ENCODE assay signal across 9 mouse cellular contexts in the genomic region with DNA sequence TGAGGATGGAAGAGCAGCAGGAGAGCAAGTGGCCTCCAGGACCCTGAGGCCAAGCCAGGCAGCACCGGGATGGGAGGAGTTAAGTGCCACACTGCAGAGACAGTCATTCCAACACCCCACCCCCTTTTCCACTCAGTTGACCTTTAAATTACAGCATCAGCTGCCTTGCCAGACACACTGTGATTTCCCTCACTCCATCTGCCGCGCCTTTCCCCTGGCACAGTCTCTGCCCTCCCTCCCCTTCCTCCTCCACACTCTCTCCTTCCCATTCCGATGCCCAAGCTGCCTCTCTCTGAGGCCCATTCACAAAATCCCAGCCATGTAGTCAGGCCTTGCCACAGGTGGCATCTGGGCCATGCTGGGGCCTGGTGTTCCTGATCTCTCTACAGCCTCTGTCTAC.
A peak's percentile ranks its signal among the peaks of the same experiment; 100 is the strongest.
DNase-seq lines count a peak whose midpoint lies in the region; ATAC-seq lines count a peak whose summit lies in the region.
"Had no signal": no experiment of that assay in that cellular context is flagged by ENCODE, and none has a peak within 500 bp of the region (broad histone marks: within the 10 kb centered on the region; RNA-seq: fewer than 3 reads in every experiment).

No protein-coding gene starts in this region.

- no peak overlapping the region for H3K9ac ChIP-seq in kidney, embryonic 14.5 days (ENCODE audit: low read depth, low read length)
- no peak overlapping the region for H3K9ac ChIP-seq in heart, embryonic 12.5 days

- H3K27ac ChIP-seq in kidney, embryonic 14.5 days (ENCODE audit: low read depth, low read length) = no peak overlapping the region
- no peak overlapping the region for H3K27ac ChIP-seq in heart, embryonic 12.5 days (ENCODE audit: poor library complexity, severe bottlenecking)

- no peaks in the 10 kb centered on the region for H3K9me3 ChIP-seq in kidney, embryonic 14.5 days (ENCODE audit: control insufficient read depth, low read length)
- H3K9me3 ChIP-seq in heart, embryonic 12.5 days (replicated peaks) = no peaks in the 10 kb centered on the region

- intact Hi-C loops in left cerebral cortex, postnatal 36 days (cut with DNase I) = no loop called here

- no peak for ATAC-seq in kidney, embryonic 14.5 days (ENCODE audit: low FRiP score, low TSS enrichment)
- ATAC-seq in heart, embryonic 12.5 days (ENCODE audit: insufficient number of reproducible peaks, low FRiP score) = peak; percentile 51; the same call in 1 of the 2 replicates

- H3K4me3 ChIP-seq in kidney, embryonic 14.5 days (ENCODE audit: low read length) = no peak overlapping the region
- no peak overlapping the region for H3K4me3 ChIP-seq in heart, embryonic 12.5 days
- H3K4me3 ChIP-seq: myocyte had no signal

- no peaks in the 10 kb centered on the region for H3K4me1 ChIP-seq in kidney, embryonic 14.5 days (ENCODE audit: control insufficient read depth, insufficient read depth, low read length)
- peaks cover 18% of the 10 kb centered on the region; the same call in 1 of the 2 replicates for H3K4me1 ChIP-seq in heart, embryonic 12.5 days (replicated peaks)

- H3K4me2 ChIP-seq in kidney, embryonic 14.5 days (replicated peaks; ENCODE audit: low read depth, low read length) = no peak overlapping the region
- H3K4me2 ChIP-seq in heart, embryonic 12.5 days = no peak overlapping the region

- WGBS in kidney, embryonic 14.5 days = 15% methylated on average over 4 of the region's 4 CpGs
- 16% methylated on average over 4 of the region's 4 CpGs for WGBS in heart, embryonic 12.5 days

- H3K36me3 ChIP-seq in kidney, embryonic 14.5 days (ENCODE audit: control insufficient read depth, insufficient read depth, low read length) = no peaks in the 10 kb centered on the region
- no peaks in the 10 kb centered on the region for H3K36me3 ChIP-seq in heart, embryonic 12.5 days

- DNase-seq in kidney, postnatal 10 days = peak; percentile 19
- peak; percentile 88 for DNase-seq in cerebellum, adult 9-10 months
- DNase-seq in left cerebral cortex, postnatal 36 days (ENCODE audit: low spot score in 2 of 2) = peak; percentile 31 to 39
- DNase-seq in ovary, postnatal 10 days (ENCODE audit: low spot score) = no peak
- no peak for DNase-seq in spleen, adult 18-20 months
- DNase-seq in spleen, postnatal 4 days (ENCODE audit: low spot score in 2 of 2) = no peak

- no peaks in the 10 kb centered on the region for H3K27me3 ChIP-seq in kidney, embryonic 14.5 days (ENCODE audit: control insufficient read depth, insufficient read depth, low read length)
- peaks cover 29% of the 10 kb centered on the region for H3K27me3 ChIP-seq in heart, embryonic 12.5 days (replicated peaks)

Comparison
In these comparisons a context has a peak if more than half of its experiments do, and no peak if none do; other contexts are left out.
1. DNase-seq: peak in kidney, postnatal 10 days (single experiment), cerebellum, adult 9-10 months (single experiment) and left cerebral cortex, postnatal 36 days (2 of 2); none in ovary, postnatal 10 days (single experiment), spleen, adult 18-20 months (0 of 2) and spleen, postnatal 4 days (0 of 2).